Mouse (Mus musculus) limb, embryonic 15.5 days (tissue): ENCODE measurements at regions not wholly inside any gene's neighbourhood (a gene's known extent, or its start where the extent isn't known, plus 50 kb on each side); places are given as distances from the start of the nearest gene placed in this dataset.

ENCODE experiments used
- ATAC-seq: fragments of 200-750 bp; cut with Nextera tagmentation; 2 replicates; pipeline ENCODE4 v1.8.0; 2017; ENCODE audit warnings: low read depth, moderate TSS enrichment; ENCODE audit not compliant: insufficient number of reproducible peaks, low FRiP score, low TSS enrichment
- H3K27ac ChIP-seq: fragments of 300-500 bp; sonication (generic); 2 replicates; pipeline ENCODE4 v1.5.1; 2015; ENCODE audit warnings: moderate library complexity, mild to moderate bottlenecking, inconsistent platforms
- H3K27me3 ChIP-seq: fragments of 300-500 bp; sonication (generic); 2 replicates; pipeline ENCODE4 v1.6.1; 2015; ENCODE audit warnings: inconsistent platforms
- H3K36me3 ChIP-seq: fragments of 300-500 bp; sonication (generic); 2 replicates; pipeline ENCODE4 v1.6.1; 2015; ENCODE audit warnings: inconsistent platforms
- H3K4me1 ChIP-seq: fragments of 300-500 bp; sonication (generic); 2 replicates; pipeline ENCODE4 v1.6.1; 2015; ENCODE audit warnings: inconsistent platforms
- H3K4me2 ChIP-seq: fragments of 300-500 bp; sonication (generic); 2 replicates; pipeline ENCODE4 v1.6.1; 2015; ENCODE audit warnings: mild to moderate bottlenecking, inconsistent platforms
- H3K4me3 ChIP-seq: fragments of 300-500 bp; sonication (generic); 2 replicates; pipeline ENCODE4 v1.5.1; 2015; ENCODE audit warnings: mild to moderate bottlenecking, inconsistent platforms
- H3K9ac ChIP-seq: fragments of 300-500 bp; sonication (generic); 2 replicates; pipeline ENCODE4 v1.6.1; 2015; ENCODE audit warnings: inconsistent platforms
- H3K9me3 ChIP-seq: fragments of 300-500 bp; sonication (generic); 2 replicates; pipeline ENCODE4 v1.6.1; 2016; ENCODE audit warnings: inconsistent platforms
- WGBS: fragments of 180-500 bp; shearing (Covaris S2); methylation state at CpG from one replicate; pipeline ENCODE4 v1.1.7; 2015; 5-methylcytosine and 5-hydroxymethylcytosine counted together

DNA sequence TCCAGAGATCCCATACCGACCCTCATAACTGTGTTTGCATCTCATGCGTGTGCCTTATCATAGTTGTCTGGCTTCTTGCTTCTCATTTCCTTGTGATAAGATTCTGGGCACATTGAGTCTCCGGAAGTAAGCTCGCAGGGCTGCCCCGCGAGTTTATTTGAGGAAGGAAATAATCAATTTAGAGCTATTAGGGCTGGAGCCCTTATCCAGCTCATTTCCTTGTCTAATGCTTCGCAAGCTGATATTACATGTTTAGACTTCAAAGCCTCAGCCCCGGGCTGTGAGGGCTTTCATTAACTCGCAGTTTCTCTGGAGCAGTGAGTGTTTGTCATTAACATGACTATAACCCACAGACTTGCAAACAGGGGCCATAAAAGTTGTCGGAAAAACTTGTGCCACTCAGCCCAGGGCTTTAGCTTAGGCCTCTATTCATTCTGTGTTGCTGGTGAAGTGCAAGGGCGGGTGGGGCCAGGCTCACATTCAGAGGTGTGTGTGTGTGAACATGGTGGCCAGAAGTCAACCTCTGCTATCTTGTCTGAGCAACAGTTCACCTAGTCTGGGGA lies 251.0 kb upstream of the Gm5148 start:
- Histone ChIP-seq H3K36me3 (no peaks in the 10 kb centered on the region), H3K9ac (no peak overlapping the region), H3K27ac (0 out of 2 replicates have a peak overlapping the region, but pooled peaks have one; percentile 13), H3K27me3 (no peaks in the 10 kb centered on the region), H3K4me2 (no peak overlapping the region), H3K4me1 (peaks cover 26% of the 10 kb centered on the region), H3K4me3 (no peak overlapping the region), H3K9me3 (no peaks in the 10 kb centered on the region)
- 0 out of 2 replicates have a peak, but pooled peaks have one; percentile 24 for ATAC-seq
- WGBS = 22% methylated on average over 11 of the region's 11 CpGs

DNA sequence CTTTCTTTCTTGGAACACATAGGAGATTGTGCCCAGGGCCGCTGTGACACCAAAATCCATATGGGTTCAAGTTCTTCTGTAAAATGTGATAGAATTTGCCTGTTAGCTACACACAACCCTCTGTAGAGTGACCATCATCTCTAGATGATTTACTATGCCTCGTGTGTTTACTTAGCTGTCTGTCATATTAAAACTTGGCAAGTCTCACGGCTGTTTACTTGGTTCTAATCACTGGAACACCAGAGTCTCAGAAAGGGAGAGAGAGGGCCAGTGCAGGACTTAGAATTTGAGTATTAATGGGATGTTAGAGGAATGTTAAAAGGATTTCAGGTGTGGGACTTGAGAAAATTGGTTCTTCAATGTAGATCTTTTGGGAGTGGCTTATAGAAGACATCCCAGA lies 248.6 kb upstream of the Gm5148 start:
- Histone ChIP-seq H3K36me3 (no peaks in the 10 kb centered on the region), H3K4me1 (peaks cover 23% of the 10 kb centered on the region), H3K4me2 (no peak overlapping the region), H3K4me3 (no peak overlapping the region), H3K27me3 (no peaks in the 10 kb centered on the region), H3K27ac (no peak overlapping the region), H3K9me3 (no peaks in the 10 kb centered on the region), H3K9ac (no peak overlapping the region)
- 61% methylated on average over 3 of the region's 3 CpGs for WGBS
- ATAC-seq = no peak

DNA sequence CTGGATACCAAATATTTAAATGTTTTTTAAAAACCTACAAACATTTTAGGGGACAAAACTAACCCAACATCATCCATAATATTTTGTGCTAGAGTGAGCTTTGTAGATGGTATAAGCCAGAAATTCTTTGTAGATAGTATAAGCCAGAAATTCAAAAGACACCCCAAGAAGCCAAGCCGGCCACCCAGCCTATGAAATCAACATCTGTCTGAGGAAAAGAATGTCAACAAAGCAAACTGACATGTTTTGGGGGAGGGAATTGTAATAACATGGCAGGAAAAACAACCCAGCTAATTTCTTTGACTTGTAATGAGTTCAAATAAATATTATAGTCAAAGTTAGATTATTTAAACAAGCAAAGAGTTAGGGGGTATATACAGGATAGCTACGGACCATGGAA lies 246.9 kb upstream of the Gm5148 start:
- H3K4me1 ChIP-seq = peaks cover 10% of the 10 kb centered on the region
- ATAC-seq = no peak
- no peaks in the 10 kb centered on the region for H3K27me3 ChIP-seq
- H3K27ac ChIP-seq = no peak overlapping the region
- no peak overlapping the region for H3K4me2 ChIP-seq
- WGBS = 44% methylated on average over 2 of the region's 2 CpGs
- H3K9ac ChIP-seq = no peak overlapping the region
- no peaks in the 10 kb centered on the region for H3K9me3 ChIP-seq
- H3K36me3 ChIP-seq = no peaks in the 10 kb centered on the region
- H3K4me3 ChIP-seq = no peak overlapping the region

GRCm38 (mm10) chr3:37968654-37969053 lies 244.4 kb upstream of the Gm5148 start:
- no peaks in the 10 kb centered on the region for H3K4me1 ChIP-seq
- H3K9ac ChIP-seq = no peak overlapping the region
- H3K4me2 ChIP-seq = no peak overlapping the region
- no peaks in the 10 kb centered on the region for H3K27me3 ChIP-seq
- no peak overlapping the region for H3K4me3 ChIP-seq
- ATAC-seq = no peak
- H3K27ac ChIP-seq = no peak overlapping the region
- H3K36me3 ChIP-seq = no peaks in the 10 kb centered on the region
- H3K9me3 ChIP-seq = no peaks in the 10 kb centered on the region

DNA sequence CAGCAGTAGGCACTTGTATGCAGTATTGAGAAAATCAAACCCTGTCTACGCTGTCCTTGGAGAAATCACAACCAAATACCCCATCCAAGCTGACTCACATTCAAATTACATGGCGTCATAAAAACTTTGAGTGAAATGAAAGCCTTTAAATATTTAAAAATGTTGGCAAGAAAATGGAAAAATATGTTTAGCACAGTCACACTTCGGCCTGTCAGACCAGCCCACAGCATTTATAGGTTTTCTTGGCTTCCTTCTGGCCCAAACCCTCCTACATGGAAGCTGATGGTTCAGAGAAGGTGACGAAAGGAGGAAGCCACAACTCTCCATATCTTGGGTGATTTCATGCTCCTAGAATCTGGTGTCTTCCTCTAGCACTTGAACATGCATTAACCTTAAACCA lies 240.9 kb upstream of the Gm5148 start:
- H3K27me3 ChIP-seq = no peaks in the 10 kb centered on the region
- H3K9ac ChIP-seq = no peak overlapping the region
- peaks cover 8% of the 10 kb centered on the region for H3K4me1 ChIP-seq
- no peak overlapping the region for H3K4me3 ChIP-seq
- H3K9me3 ChIP-seq = no peaks in the 10 kb centered on the region
- H3K4me2 ChIP-seq = no peak overlapping the region
- H3K27ac ChIP-seq = no peak overlapping the region
- no peak for ATAC-seq
- H3K36me3 ChIP-seq = no peaks in the 10 kb centered on the region
- 61% methylated on average over 4 of the region's 4 CpGs for WGBS

- no peak for ATAC-seq
- Histone ChIP-seq H3K27me3 (no peaks in the 10 kb centered on the region), H3K4me1 (peaks cover 8% of the 10 kb centered on the region), H3K9me3 (no peaks in the 10 kb centered on the region), H3K9ac (no peak overlapping the region), H3K27ac (no peak overlapping the region), H3K36me3 (no peaks in the 10 kb centered on the region), H3K4me3 (no peak overlapping the region), H3K4me2 (no peak overlapping the region)
- 67% methylated on average over 5 of the region's 5 CpGs for WGBS
Measured at GRCm38 (mm10) chr3:37964083-37964482, 239.8 kb upstream of the Gm5148 start.

GRCm38 (mm10) chr3:37962811-37963210 lies 238.5 kb upstream of the Gm5148 start:
- Histone ChIP-seq H3K9me3 (no peaks in the 10 kb centered on the region), H3K4me2 (no peak overlapping the region), H3K36me3 (no peaks in the 10 kb centered on the region), H3K9ac (no peak overlapping the region), H3K4me3 (no peak overlapping the region), H3K4me1 (peaks cover 8% of the 10 kb centered on the region), H3K27ac (no peak overlapping the region), H3K27me3 (no peaks in the 10 kb centered on the region)
- ATAC-seq = no peak
- 62% methylated on average over 8 of the region's 8 CpGs for WGBS

GRCm38 (mm10) chr3:37962043-37962810 lies 237.9 kb upstream of the Gm5148 start:
- no peak overlapping the region for H3K4me2 ChIP-seq
- no peak overlapping the region for H3K27ac ChIP-seq
- no peaks in the 10 kb centered on the region for H3K9me3 ChIP-seq
- no peaks in the 10 kb centered on the region for H3K36me3 ChIP-seq
- H3K4me1 ChIP-seq = peaks cover 8% of the 10 kb centered on the region
- WGBS = 36% methylated on average over 12 of the region's 12 CpGs
- no peak for ATAC-seq
- H3K4me3 ChIP-seq = no peak overlapping the region
- no peaks in the 10 kb centered on the region for H3K27me3 ChIP-seq
- H3K9ac ChIP-seq = no peak overlapping the region

DNA sequence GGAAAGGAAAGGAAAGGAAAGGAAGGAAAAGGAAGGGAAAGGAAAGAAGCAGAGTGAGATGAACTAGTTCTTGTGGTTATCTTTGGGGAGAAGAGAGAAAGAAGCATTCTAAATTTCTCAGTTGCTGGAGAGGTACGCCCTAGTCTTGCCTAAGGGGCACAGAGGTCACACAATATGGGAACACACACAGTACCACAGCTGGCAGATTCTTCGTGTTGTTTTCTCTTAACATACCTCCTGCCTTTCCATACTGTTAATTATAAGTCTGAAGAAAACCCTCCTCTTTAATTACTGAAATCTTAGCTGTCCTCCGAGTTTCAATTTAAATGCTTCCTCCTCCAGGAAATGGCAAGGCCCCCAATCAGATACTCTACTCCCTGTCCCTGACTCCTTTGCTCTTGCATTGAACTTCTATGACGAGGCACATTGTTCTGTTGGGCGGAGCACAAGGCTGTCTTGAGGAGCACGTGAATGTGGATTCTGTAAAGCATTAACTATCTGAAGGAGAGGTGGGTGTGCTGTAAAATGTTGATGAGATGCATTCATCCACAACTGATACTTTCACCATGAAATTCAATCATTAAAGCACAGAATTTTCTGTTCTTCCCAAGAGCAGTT lies 234.2 kb upstream of the Gm5148 start:
- Histone ChIP-seq H3K4me2 (no peak overlapping the region), H3K4me1 (peaks cover 8% of the 10 kb centered on the region), H3K4me3 (no peak overlapping the region), H3K27me3 (no peaks in the 10 kb centered on the region), H3K9me3 (no peaks in the 10 kb centered on the region), H3K36me3 (no peaks in the 10 kb centered on the region), H3K27ac (no peak overlapping the region), H3K9ac (no peak overlapping the region)
- 44% methylated on average over 6 of the region's 6 CpGs for WGBS
- no peak for ATAC-seq

- H3K4me1 ChIP-seq = no peaks in the 10 kb centered on the region
- H3K4me2 ChIP-seq = no peak overlapping the region
- H3K27me3 ChIP-seq = no peaks in the 10 kb centered on the region
- H3K27ac ChIP-seq = no peak overlapping the region
- H3K9ac ChIP-seq = no peak overlapping the region
- 86% methylated on average over 6 of the region's 6 CpGs for WGBS
- H3K9me3 ChIP-seq = no peaks in the 10 kb centered on the region
- ATAC-seq = no peak
- no peaks in the 10 kb centered on the region for H3K36me3 ChIP-seq
- H3K4me3 ChIP-seq = no peak overlapping the region
Measured at GRCm38 (mm10) chr3:37956543-37956942, 232.3 kb upstream of the Gm5148 start.

GRCm38 (mm10) chr3:37952891-37953290 lies 228.6 kb upstream of the Gm5148 start:
- Histone ChIP-seq H3K4me2 (no peak overlapping the region), H3K27ac (no peak overlapping the region), H3K9ac (no peak overlapping the region), H3K4me1 (no peaks in the 10 kb centered on the region), H3K36me3 (no peaks in the 10 kb centered on the region), H3K4me3 (no peak overlapping the region), H3K9me3 (no peaks in the 10 kb centered on the region), H3K27me3 (no peaks in the 10 kb centered on the region)
- ATAC-seq = no peak
- 43% methylated on average over 3 of the region's 3 CpGs for WGBS

- no peaks in the 10 kb centered on the region for H3K9me3 ChIP-seq
- H3K9ac ChIP-seq = no peak overlapping the region
- no peak for ATAC-seq
- H3K4me2 ChIP-seq = no peak overlapping the region
- H3K4me3 ChIP-seq = no peak overlapping the region
- H3K36me3 ChIP-seq = no peaks in the 10 kb centered on the region
- no peak overlapping the region for H3K27ac ChIP-seq
- no peaks in the 10 kb centered on the region for H3K4me1 ChIP-seq
- no peaks in the 10 kb centered on the region for H3K27me3 ChIP-seq
Measured at GRCm38 (mm10) chr3:37952251-37952650, 228.0 kb upstream of the Gm5148 start.
